Mouse (Mus musculus): ENCODE data around the gene 1810043G02Rik.

DNA sequence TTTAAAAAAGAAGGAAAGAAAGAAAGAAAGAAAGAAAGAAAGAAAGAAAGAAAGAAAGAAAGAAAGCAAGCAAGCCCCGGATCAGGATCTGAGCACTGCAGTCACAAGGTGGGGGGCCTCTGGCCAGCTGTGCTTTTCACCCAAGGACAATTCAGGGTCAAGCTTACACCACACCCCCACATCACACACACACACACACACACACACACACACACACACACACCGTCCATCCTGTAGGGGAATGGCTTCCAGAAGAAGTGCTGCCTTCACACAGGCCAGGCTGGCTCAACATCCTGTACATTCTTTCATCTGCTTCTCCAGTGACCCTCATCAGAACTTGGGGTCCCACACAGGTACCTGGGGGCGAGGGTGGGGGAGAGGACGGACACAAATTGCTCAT lies 41.0 kb downstream of the 1810043G02Rik start:
- TF ChIP-seq CTCF (IDR thresholded peaks at IDR 0.05; ENCODE audit: extremely low read depth, insufficient read length, insufficient replicate concordance, low read depth, low read length) (no peak), POLR2A (IDR thresholded peaks at IDR 0.05; ENCODE audit: low read depth, low read length) (no peak)

Measured in small intestine, adult 2 months (tissue).